Mouse (Mus musculus): ENCODE measurements around the gene Fzd2. TPM values are rescaled to one million over a fixed set of nuclear protein-coding genes. Genes with fewer than 3 reads are reported as not detected.
"Not testable (repeated sequence)": the region's sequence is repeated elsewhere in the genome, so short reads cannot be mapped to it uniquely, and the experiment has no call there.

The Fzd2 gene
- 10.5 and 11.8 TPM in 2 replicates for polyA plus RNA-seq (2015; fragmentation: Nextera tagmentation; extraction: Ambion mirVana)

DNA sequence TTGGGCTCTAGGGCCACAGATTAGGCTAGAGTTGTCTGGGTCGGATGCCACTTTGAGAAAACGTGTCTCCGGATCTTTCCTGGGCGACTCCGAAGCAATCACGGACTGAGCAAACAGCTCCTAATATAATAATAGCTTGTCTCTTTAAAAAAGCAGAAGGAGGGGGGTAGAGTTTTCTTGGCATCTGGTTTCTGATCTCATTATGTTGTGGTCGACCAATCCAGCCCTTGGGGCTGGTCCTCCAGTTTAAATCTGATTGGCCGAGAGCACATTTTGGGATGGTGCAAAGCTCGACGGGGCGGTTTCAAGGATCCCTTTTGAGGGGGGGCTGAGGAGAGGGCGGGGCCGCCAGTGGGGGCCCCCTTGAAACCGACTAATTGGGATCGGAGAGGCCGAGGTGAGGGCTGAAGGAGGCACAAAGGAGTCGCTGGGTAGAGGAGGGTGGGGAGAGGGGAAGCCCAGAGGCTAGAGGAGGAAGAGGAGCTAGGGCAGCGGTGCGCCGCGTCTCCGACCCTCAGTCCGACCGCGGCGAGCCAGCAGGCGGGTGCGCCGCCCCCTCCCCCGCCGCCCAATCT, at the start of gene Fzd2:
Fzd2 (plus strand) TSS at position 387 of the 575 bp plus-strand sequence.
- H3K4me3 ChIP-seq: peak within 1 kb of the TSS; percentile 79
- H3K27me3 ChIP-seq: 0 out of 2 replicates have a peak, but pooled peaks cover 6% of the 10 kb centered on the region
- H3K4me1 ChIP-seq (replicated peaks): peaks cover 59% of the 10 kb centered on the region
- peak within 1 kb of the TSS; percentile 86 for H3K9ac ChIP-seq
- peak within 1 kb of the TSS; percentile 94 for H3K27ac ChIP-seq
- under 1% methylated on average over 20 of the region's 31 CpGs for WGBS
- peak; percentile 92 for ATAC-seq (ENCODE audit: low FRiP score)
- no peaks in the 10 kb centered on the region for H3K9me3 ChIP-seq
- no peaks in the 10 kb centered on the region for H3K36me3 ChIP-seq
- peak within 1 kb of the TSS; percentile 80 for H3K4me2 ChIP-seq

DNA sequence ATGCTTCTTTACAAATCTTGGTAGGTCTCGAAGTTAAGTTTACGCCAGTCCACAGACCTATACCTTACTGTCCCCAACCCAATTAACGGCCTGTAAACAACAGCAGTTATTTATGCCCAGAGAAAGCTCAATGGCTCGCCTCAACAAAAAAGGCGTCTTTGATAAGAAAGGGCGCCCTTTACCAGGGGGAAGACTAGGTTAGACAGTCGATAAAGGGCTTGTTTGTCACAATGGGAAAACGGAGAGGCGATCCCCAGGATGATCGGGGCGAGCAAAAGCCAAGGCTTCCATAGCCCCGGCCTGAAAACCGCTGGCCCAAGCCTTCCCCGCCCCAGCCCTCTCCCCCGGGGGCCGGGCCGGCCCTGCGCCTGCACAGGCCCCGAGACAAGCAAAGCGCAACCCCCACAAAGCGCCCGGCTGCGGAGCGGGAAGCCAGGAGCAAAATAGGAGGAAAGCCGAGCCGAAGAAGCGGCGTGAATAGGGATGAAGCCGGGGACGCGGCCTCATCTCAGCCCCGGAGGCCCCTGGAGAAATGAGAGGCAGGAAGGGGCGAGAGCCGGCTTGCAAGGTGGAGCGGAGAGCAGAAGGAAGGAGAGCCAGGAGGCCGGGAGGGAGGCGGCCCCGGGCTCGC, 48.7 kb upstream of the Fzd2 start:
- Histone ChIP-seq H3K4me2 (peak overlapping the region; percentile 83), H3K27ac (peak overlapping the region; percentile 99), H3K4me3 (peak overlapping the region; percentile 70), H3K9me3 (no peaks in the 10 kb centered on the region), H3K36me3 (no peaks in the 10 kb centered on the region), H3K27me3 (no peaks in the 10 kb centered on the region), H3K9ac (peak overlapping the region; percentile 92), H3K4me1 (replicated peaks) (peaks cover 38% of the 10 kb centered on the region)
- whole genome bisulfite sequencing: under 1% methylated on average over 38 of the region's 39 CpGs
- ATAC-seq (ENCODE audit: low FRiP score): peak; percentile 81

DNA sequence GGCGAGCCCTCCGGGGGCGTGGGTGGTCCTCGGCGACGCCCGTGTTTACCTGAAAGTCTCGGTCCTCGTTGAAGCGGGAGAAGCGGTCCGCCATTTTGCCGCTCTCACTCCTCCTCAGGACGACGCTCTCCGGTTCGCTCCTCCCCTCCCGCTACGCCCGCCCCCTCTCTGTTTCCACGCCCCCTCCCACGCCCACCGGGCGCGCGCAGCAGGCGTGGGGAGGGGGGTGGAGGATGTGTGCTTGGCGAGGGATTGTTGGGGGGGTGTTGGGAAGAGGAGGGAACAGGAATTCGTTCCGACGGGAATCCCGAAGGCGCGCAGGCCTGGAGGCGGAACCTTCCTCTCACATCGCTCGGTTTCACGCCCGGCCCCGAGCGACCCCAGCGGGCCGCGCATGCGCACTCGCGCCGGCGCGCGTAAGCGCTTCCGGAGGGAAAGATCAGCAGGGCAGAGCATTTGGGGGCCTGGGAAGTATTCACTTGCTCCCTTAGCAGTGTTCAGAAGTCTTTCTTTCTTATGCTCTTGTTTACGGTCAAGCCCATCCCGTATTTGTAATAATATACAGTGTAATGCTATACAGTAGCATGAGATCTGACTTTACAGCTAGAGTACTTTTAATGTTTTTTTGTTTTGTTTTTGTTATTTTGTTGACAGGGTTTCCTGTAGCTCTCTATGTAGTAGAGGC, 48.0 kb upstream of the Fzd2 start, which contains the start of gene Gpatch8:
Gpatch8 (minus strand) TSS at position 362 of the 685 bp plus-strand sequence.
- Histone ChIP-seq H3K36me3 (no peaks in the 10 kb centered on the region), H3K9me3 (no peaks in the 10 kb centered on the region), H3K4me2 (peak within 1 kb of the TSS; percentile 83), H3K9ac (peak within 1 kb of the TSS; percentile 92), H3K4me1 (replicated peaks) (peaks cover 34% of the 10 kb centered on the region), H3K27ac (peak within 1 kb of the TSS; percentile 99), H3K4me3 (peak within 1 kb of the TSS; percentile 70), H3K27me3 (no peaks in the 10 kb centered on the region)
- under 1% methylated on average over 53 of the region's 55 CpGs for WGBS
- peak; percentile 94 for ATAC-seq (ENCODE audit: low FRiP score)

DNA sequence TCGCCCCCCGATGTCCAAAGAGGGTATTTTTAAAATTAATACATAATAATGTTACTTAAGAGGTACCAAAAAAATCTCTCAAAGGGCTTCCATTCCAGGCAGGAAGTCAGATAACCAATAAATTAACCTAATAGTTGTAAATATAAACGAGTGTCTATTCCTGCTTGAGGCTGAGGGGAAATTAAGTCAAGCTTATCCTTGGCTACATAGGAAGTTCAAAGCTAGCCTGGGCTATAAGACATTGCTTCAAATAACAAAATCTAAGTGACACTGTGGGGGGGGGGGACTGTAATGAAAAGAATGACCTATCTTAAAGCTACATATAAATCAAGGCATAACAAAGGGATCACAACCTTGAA, 47.5 kb upstream of the Fzd2 start:
- Histone ChIP-seq H3K9ac (no peak overlapping the region), H3K27ac (peak overlapping the region; percentile 99), H3K36me3 (no peaks in the 10 kb centered on the region), H3K4me2 (peak overlapping the region; percentile 44), H3K27me3 (no peaks in the 10 kb centered on the region), H3K4me3 (peak overlapping the region; percentile 70), H3K4me1 (replicated peaks) (peaks cover 29% of the 10 kb centered on the region), H3K9me3 (no peaks in the 10 kb centered on the region)
- no peak; the same call in 1 of the 2 replicates for ATAC-seq (ENCODE audit: low FRiP score)
- WGBS: 26% methylated on average over 3 of the region's 3 CpGs

DNA sequence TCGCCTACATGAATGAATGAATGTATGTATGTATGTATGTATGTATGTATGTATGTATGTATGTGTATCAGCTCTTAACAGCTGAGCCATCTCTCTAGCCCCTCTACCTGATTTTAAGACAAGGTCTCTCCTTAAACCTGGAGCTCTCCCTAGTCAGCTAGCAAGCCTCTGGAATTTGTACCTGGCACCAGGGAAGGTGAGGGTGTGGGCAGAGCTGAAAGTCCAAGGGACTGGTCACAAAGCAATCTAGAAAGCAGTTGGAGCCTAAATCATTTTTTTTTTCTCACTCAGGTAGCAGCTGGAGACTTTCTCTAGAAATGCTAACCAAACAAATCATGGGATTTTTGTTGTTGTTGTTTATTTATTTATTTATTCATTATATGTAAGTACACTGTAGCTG, 46.8 kb upstream of the Fzd2 start:
- Histone ChIP-seq H3K9me3 (no peaks in the 10 kb centered on the region), H3K36me3 (no peaks in the 10 kb centered on the region), H3K27me3 (no peaks in the 10 kb centered on the region), H3K4me1 (replicated peaks) (peaks cover 23% of the 10 kb centered on the region), H3K4me3 (no peak overlapping the region), H3K9ac (no peak overlapping the region), H3K4me2 (no peak overlapping the region), H3K27ac (no peak overlapping the region)
- ATAC-seq (ENCODE audit: low FRiP score): no peak
- 83% methylated on average over 1 of the region's 1 CpGs for WGBS

DNA sequence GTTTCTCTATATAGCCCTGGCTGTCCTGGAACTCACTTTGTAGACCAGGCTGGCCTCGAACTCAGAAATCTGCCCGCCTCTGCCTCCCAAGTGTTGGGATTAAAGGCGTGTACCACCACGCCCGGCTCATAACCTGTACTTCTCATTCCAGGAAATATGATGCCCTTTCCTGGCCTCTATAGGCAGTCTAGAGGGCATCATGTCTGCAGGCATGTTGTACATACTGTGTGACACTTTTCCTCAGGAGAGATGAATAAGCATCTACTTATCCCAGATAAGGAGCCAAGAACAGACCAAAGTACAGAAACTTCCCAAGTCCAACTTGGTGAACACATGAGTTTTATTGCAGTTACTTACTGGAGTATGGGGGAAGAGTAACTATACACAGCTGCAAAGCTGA, 45.5 kb upstream of the Fzd2 start:
- ATAC-seq (ENCODE audit: low FRiP score): no peak
- Histone ChIP-seq H3K9me3 (no peaks in the 10 kb centered on the region), H3K4me2 (no peak overlapping the region), H3K9ac (no peak overlapping the region), H3K27me3 (no peaks in the 10 kb centered on the region), H3K36me3 (no peaks in the 10 kb centered on the region), H3K4me1 (replicated peaks) (peaks cover 17% of the 10 kb centered on the region), H3K4me3 (no peak overlapping the region), H3K27ac (no peak overlapping the region)
- 94% methylated on average over 5 of the region's 5 CpGs for WGBS

DNA sequence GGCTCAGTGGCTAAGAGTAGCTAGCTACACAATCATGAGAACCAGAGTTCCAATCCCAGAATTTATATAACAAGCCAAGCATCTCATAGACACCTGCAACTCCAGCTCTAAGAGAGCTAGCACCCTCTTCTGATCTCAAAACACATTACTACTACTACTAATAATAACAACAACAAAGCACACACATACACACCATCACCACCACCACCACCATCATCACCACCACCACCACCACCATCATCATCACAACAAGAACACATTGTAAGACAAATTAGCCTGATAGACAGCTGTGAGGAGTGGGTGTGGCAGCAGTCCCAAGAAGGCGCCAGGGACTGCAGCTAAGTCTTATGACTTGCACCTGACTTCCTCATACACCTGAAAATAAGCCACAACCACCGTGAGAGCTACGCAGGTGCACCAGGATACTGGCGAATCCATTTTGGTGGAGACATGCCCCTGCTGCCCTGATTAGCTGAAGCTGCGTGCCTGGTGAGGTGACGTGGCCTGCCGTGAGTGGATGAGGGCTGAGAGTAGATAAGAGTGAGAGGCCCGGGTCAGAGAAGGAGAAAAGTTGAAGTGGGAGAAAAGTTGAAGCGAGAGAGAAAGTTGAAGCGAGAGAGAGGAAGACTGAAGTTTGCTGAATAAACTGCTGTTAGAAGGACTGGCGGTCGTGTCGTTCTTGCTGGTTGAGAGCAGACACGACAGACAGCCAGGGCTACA, 39.1 kb upstream of the Fzd2 start:
- H3K4me2 ChIP-seq; H3K9me3 ChIP-seq; H3K27me3 ChIP-seq; H3K4me1 ChIP-seq (replicated peaks); H3K36me3 ChIP-seq; H3K27ac ChIP-seq; H3K9ac ChIP-seq; H3K4me3 ChIP-seq; ATAC-seq (ENCODE audit: low FRiP score): not testable (repeated sequence)
- whole genome bisulfite sequencing: 86% methylated on average over 14 of the region's 14 CpGs

DNA sequence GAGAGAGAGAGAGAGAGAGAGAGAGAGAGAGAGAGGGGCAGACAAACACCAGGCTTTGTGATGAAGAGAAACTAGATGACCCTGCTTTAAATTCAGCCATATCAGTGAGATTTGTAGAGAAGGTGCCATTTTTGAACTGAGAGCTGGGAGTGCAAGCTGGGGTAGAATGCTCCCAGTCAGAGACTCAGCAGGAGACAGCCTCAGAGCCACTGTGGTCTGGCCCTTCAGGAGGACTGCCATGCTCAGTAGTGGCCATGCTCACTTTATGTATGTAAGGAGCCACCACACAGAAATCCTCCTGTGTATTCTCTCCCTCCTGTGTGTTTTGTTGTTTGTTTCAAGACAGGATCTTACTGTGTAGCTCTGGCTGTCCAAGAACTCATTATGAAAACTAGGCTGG, 38.5 kb upstream of the Fzd2 start:
- Histone ChIP-seq H3K36me3 (no peaks in the 10 kb centered on the region), H3K9ac (no peak overlapping the region), H3K27me3 (no peaks in the 10 kb centered on the region), H3K27ac (no peak overlapping the region), H3K9me3 (no peaks in the 10 kb centered on the region), H3K4me3 (no peak overlapping the region), H3K4me2 (no peak overlapping the region), H3K4me1 (replicated peaks) (no peaks in the 10 kb centered on the region)
- no peak for ATAC-seq (ENCODE audit: low FRiP score)

DNA sequence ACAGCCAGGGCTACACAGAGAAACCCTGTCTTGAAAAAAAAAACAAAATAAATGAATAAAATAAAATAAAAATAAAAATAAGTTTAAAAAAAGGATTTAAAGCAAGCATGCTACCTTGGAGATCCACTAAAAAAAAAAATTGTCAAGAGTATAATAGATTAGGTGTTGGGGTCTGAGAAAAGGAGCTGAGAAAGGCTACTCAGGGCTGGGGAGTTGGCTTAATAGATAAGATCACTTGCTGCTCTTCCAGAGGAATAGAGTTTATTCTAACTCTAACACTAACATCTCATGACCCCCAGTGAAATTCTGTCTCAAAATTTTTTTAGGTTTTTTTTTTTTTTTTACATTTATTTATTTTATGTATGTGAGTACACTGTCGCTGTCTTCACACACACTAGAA, 37.9 kb upstream of the Fzd2 start:
- no peak for ATAC-seq (ENCODE audit: low FRiP score)
- Histone ChIP-seq H3K9me3 (no peaks in the 10 kb centered on the region), H3K9ac (no peak overlapping the region), H3K4me2 (no peak overlapping the region), H3K4me1 (replicated peaks) (no peaks in the 10 kb centered on the region), H3K4me3 (no peak overlapping the region), H3K36me3 (no peaks in the 10 kb centered on the region), H3K27me3 (no peaks in the 10 kb centered on the region), H3K27ac (no peak overlapping the region)
- WGBS: 100% methylated on average over 1 of the region's 1 CpGs

DNA sequence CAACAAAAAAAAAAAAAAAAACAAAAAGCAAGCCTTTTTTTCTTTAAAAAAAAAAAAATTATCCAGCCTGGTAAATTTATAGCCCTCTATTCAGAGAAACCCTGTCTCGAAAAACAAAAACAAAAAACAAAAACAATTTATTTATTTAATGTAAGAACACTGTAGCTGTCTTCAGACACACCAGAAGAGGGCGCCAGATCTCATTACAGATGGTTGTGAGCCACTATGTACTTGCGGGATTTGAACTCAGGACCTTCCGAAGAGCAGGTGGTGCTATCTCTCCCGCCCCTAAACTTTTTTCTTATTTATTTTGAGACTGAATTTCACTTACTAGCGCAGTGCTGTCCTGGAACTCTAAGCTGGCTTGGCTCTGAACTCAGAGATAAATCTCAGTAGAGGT, 37.0 kb upstream of the Fzd2 start:
- no peak for ATAC-seq (ENCODE audit: low FRiP score)
- no peaks in the 10 kb centered on the region for H3K36me3 ChIP-seq
- no peak overlapping the region for H3K4me3 ChIP-seq
- H3K27ac ChIP-seq: no peak overlapping the region
- WGBS: 91% methylated on average over 6 of the region's 6 CpGs
- no peak overlapping the region for H3K9ac ChIP-seq
- no peaks in the 10 kb centered on the region for H3K27me3 ChIP-seq
- no peaks in the 10 kb centered on the region for H3K4me1 ChIP-seq (replicated peaks)
- no peaks in the 10 kb centered on the region for H3K9me3 ChIP-seq
- H3K4me2 ChIP-seq: no peak overlapping the region

DNA sequence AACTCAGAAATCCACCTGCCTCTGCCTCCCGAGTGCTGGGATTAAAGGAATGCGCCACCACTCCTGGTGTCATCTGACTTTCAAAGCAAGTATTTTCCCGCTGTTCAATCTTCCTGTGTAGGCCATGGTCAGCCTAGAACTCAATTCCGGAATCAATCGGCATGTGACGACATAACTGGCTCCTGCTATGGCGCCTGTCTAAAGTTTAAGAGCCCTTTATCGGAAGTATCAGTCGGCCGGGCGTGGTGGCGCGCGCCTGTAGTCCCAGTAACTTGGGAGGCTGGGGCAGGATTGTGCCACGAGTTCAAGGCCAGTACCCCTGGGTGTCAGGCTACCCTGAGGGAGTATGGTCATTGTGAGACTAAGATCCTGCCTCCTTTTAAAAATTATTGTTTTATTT, 36.5 kb upstream of the Fzd2 start:
- no peaks in the 10 kb centered on the region for H3K36me3 ChIP-seq
- ATAC-seq (ENCODE audit: low FRiP score): no peak
- WGBS: 94% methylated on average over 15 of the region's 15 CpGs
- H3K27ac ChIP-seq: no peak overlapping the region
- H3K9me3 ChIP-seq: no peaks in the 10 kb centered on the region
- H3K4me1 ChIP-seq (replicated peaks): no peaks in the 10 kb centered on the region
- no peak overlapping the region for H3K4me2 ChIP-seq
- H3K4me3 ChIP-seq: no peak overlapping the region
- no peaks in the 10 kb centered on the region for H3K27me3 ChIP-seq
- no peak overlapping the region for H3K9ac ChIP-seq

DNA sequence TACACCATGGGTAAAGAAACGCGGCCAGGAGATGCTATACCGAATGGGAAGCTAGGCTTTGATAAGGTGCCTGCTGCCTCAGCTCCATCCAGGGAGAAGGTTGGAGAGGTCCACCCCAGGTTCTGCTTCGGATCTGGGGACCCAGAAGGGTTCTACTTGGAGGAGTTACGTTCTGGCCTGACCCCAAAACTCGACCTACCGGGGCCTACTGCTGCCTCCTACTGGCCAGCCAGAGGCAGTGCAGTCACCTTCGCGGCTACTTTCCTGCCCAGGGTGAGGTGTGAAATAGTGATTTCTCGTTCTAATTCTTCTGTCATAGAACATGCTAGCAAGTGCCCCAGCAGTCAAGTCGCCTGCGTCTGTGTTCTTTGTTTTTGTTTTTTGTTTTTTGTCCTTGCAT, 36.0 kb upstream of the Fzd2 start:
- Histone ChIP-seq H3K36me3 (no peaks in the 10 kb centered on the region), H3K4me3 (no peak overlapping the region), H3K9me3 (no peaks in the 10 kb centered on the region), H3K4me2 (no peak overlapping the region), H3K27ac (no peak overlapping the region), H3K9ac (no peak overlapping the region), H3K4me1 (replicated peaks) (peaks cover 4% of the 10 kb centered on the region), H3K27me3 (no peaks in the 10 kb centered on the region)
- 79% methylated on average over 12 of the region's 12 CpGs for WGBS
- no peak for ATAC-seq (ENCODE audit: low FRiP score)

Data from hindbrain, embryonic 13.5 days (tissue).